Mouse (Mus musculus) ES-CJ7 (cell line): ENCODE data around the gene Ttc36.

ENCODE experiments used
- DNase-seq: peaks from one replicate; pipeline ENCODE4 v3.0.0; 2011; ENCODE audit warnings: low read depth, low spot score

Ttc36 gene

DNA sequence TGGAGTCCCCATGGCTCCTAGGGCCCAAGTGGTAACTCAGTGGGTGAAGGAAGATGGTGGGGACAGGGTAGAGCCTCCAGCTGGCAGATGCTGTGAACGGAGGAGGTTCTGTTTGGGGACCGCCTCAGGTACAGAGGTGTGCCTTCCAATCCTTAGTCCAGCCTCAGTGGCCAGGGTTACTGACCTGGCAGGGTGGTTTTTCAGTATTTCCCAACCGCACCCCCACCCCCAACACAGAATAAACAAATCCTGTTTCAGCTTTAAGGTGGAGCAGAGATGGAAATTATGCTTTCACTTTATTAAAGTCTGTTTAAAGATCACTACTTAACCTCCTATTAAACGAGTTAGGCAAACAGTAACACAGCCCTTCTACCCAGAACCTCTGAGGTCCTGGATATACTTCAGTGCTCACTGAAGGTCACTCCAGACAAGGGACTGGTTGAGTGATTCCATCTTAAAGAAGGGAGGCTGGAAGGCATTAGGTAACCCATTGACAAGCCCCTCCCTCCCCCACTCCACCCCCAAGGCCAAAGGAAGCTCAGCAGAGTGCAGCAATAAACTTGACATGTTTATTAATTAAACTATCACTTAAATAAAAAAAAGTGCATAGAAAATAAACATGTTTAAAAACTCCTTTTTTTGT, at the start of gene Ttc36:
Gene Ttc36 (minus strand): TSS at position 265 of the 643 bp plus-strand sequence.
- DNase-seq = no peak

GRCm38 (mm10) chr9:44847446-44847845, 44.6 kb upstream of the Ttc36 start:
- no peak for DNase-seq

GRCm38 (mm10) chr9:44841241-44841640, 38.4 kb upstream of the Ttc36 start:
- DNase-seq = peak; percentile 56

GRCm38 (mm10) chr9:44836439-44836838, 33.6 kb upstream of the Ttc36 start:
- DNase-seq = peak; percentile 79

DNA sequence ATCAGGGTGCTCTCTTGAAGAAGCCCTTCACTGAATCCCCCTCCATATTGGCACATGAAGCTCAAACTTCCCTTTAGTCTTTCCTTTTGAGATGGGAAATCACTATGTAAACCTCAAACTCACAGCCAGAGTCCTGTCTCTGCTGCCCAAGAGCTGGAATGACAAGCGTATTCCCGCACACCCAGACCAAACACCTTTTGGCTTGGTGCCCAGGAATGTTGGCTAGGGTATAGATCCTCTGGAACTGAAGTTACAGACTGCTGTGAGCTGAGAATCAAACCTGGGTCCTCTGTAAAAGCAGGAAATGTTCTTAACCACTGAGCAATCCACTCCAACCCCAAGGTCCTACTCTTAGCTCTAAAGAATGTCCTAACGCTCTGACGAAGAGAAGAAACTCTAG, 29.5 kb upstream of the Ttc36 start:
- no peak for DNase-seq

- DNase-seq = no peak
These were observed 27.6 kb upstream of the Ttc36 start for GRCm38 (mm10) chr9:44830506-44830905.

DNA sequence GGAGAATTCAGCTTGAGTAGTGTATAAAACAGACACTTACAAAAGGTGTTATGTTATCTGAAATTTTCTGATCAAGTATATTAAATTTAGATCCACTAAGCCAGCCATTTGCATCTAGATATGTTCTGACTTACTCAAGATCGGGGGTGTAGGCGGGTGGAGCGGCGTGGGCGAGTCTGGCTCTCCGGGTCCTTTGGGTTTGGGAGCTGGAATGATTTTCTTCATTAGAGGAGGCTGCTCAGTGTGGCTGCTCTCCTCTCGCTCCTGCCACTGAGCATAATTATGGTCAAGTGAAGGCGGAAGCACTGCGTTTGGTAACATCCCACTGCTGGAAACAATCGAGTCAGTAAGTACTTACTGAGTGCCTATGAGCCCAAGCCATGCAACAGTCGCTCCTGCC, 26.1 kb upstream of the Ttc36 start:
- DNase-seq = no peak

GRCm38 (mm10) chr9:44826660-44827059, 23.8 kb upstream of the Ttc36 start:
- no peak for DNase-seq

- DNase-seq = no peak
These were observed 17.3 kb upstream of the Ttc36 start for GRCm38 (mm10) chr9:44819920-44820827.

DNA sequence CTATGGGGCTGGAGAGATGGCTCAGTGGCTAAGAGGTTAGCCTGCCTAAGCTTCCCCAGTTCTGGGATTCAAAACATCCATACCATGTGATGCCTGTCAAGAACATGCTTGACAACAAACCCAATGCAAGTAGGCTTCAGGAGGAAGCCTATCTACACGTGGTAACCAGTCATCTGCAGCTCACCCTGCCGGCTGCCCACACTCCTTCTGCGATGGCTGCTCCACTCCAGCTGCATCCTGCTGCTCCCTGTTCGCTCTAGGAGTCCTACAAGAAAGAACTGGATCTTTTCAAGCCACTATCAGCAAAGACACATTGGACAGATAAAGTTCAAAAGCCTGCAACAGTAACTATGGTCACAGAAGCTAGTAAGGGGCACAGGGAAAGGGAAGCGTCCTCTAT, 14.7 kb upstream of the Ttc36 start:
- no peak for DNase-seq

DNA sequence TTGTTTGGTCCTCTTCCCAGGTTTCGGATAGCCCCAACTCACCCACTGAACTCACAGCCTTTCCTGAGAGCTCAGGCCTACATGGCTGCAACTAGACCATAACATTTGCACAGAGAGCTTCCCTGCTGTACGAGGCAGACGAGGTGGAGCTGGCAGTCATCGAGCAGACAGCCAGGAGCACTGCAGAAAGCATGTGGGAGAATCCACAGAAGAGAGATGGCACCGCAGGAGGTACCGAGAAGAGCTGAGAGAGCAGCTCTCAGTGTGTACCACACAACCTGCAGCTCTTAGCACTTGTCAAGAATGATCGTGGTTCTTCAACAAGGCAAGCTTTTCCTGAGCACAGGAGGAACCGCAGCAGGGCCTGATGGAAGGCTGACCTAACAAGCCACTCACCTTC, 11.3 kb upstream of the Ttc36 start:
- no peak for DNase-seq

- no peak for DNase-seq
These were observed 7.4 kb upstream of the Ttc36 start for GRCm38 (mm10) chr9:44810316-44810715.

- no peak for DNase-seq
These were observed 4.9 kb upstream of the Ttc36 start for GRCm38 (mm10) chr9:44807778-44808177.

GRCm38 (mm10) chr9:44807141-44807540, 4.3 kb upstream of the Ttc36 start:
- DNase-seq = no peak

DNA sequence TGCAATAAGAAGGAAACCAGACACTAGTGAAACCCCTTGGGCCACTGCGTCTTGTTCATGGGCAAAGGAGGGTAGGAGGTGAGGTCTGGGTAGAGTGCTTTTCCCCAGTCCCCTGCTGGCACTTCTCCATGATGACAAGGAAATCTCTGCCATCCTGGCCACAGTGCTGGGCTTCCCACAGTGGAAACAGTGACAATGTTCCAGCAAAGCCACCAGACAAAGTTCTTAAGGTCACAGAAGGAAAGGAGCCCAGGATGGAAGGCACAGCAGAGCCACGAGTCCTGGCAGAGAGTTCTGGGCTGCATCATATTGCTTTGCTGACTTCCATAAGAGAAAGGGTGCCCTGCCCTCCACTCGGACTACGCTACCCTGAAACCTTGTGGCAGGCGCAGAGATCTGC, 2.7 kb upstream of the Ttc36 start:
- no peak for DNase-seq

DNA sequence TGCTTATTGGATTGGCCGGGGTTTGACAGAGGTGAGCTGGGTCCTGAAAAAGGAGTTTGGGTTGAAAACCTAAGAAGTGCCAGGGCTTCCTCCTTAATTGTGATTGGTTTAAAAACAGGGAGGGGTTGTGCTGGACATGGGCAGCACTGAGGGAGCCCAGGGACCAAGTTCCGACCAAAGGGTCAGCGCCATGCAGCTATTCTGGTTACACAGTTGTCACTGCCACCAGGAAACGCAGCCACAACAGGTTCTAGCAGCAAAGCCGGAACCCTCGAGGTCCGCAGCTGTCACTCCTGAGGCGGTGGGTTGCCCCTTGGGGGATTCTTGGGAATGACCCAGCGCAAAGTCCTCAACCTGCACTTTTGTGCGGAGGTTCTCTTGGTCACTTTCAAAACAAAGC, 1.8 kb upstream of the Ttc36 start:
- no peak for DNase-seq

GRCm38 (mm10) chr9:44801669-44802068, 1.2 kb downstream of the Ttc36 start:
- no peak for DNase-seq

- no peak for DNase-seq
These were observed 2.9 kb downstream of the Ttc36 start for GRCm38 (mm10) chr9:44799958-44800324.

- DNase-seq = peak; percentile 73
These were observed 3.5 kb downstream of the Ttc36 start, which contains the start of gene Tmem25 for GRCm38 (mm10) chr9:44799102-44799957. TSS of gene Tmem25 (minus strand) at chr9:44799307.

DNA sequence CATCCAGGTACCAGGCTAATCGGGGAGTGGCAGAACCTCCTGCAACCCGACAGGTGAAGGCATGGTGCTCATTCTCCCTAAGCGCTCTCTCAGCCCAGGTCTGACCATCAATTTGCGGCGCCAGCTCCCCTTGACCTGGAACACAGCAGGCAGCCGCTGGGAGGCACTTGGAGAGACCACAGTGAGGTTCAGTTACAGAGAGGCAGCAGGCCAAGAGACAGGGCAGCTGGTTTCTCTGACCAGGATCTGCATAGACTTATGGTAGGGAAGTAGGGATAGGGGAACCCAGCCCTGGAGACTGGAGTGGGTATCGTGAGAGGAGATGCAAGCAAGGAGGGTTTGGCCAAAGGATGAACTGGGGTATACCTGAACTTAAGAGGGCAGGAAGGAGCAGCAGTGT, 4.6 kb downstream of the Ttc36 start:
- DNase-seq = no peak

- no peak for DNase-seq
These were observed 10.0 kb downstream of the Ttc36 start for GRCm38 (mm10) chr9:44792842-44793241.
